Mouse (Mus musculus): Measurements from ENCODE around the gene Rps3. TPM values are rescaled to one million over a fixed set of nuclear protein-coding genes. Genes with fewer than 3 reads are reported as not detected.

Rps3 gene
- polyA plus RNA-seq, 1 experiment from 2014 or later: 472 TPM

DNA sequence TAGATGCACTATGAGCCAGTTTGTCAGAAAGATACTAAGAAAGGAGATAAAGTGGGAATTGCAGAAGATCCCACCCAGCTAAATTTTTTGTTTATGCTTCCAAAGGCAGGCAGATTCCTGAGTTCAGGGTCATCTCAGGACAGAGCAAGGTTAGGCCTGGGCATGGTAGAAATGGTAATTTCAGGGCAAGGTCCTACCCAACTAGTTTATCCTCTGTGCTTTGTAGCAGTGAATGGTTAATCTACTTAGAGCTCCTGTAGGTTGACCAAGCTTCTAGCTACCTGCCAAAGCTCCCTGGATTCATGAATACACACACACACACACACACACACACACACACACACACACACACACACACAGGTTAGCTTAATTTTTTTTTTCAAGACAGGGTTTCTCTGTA is 21.0 kb upstream of the Rps3 start:
- no peak overlapping the region for H3K9ac ChIP-seq (replicated peaks)
- no peak for TF ChIP-seq CTCF (IDR thresholded peaks at IDR 0.05; ENCODE audit: low read depth)
- TF ChIP-seq EP300 (IDR thresholded peaks at IDR 0.05; ENCODE audit: low read depth): no peak
- H3K9me3 ChIP-seq (ENCODE audit: low read length): no peaks in the 10 kb centered on the region
- no peaks in the 10 kb centered on the region for H3K27me3 ChIP-seq (ENCODE audit: insufficient read depth, low read length)
- H3K27ac ChIP-seq (ENCODE audit: low read depth): no peak overlapping the region
- ATAC-seq (no peak), DNase-seq (no peak)
- H3K4me2 ChIP-seq (ENCODE audit: low read depth, low read length): no peak overlapping the region
- H3K4me3 ChIP-seq (ENCODE audit: low read depth, low read length): no peak overlapping the region
- H3K36me3 ChIP-seq (replicated peaks; ENCODE audit: insufficient read depth, low read length): no peaks in the 10 kb centered on the region
- H3K4me1 ChIP-seq (ENCODE audit: insufficient read depth): peaks cover 3% of the 10 kb centered on the region; the same call in 1 of the 2 replicates

GRCm38 (mm10) chr7:99501148-99501547 is 17.6 kb upstream of the Rps3 start:
- H3K9ac ChIP-seq (replicated peaks): no peak overlapping the region
- 47% methylated on average over 1 of the region's 1 CpGs for WGBS (ENCODE audit: insufficient replicate concordance)
- ATAC-seq (peak; percentile 49; the same call in 1 of the 2 replicates), DNase-seq (no peak)
- H3K27me3 ChIP-seq (ENCODE audit: insufficient read depth, low read length): no peaks in the 10 kb centered on the region
- H3K4me1 ChIP-seq (ENCODE audit: insufficient read depth): peaks cover 3% of the 10 kb centered on the region; the same call in 1 of the 2 replicates
- no peaks in the 10 kb centered on the region for H3K9me3 ChIP-seq (ENCODE audit: low read length)
- TF ChIP-seq EP300 (IDR thresholded peaks at IDR 0.05; ENCODE audit: low read depth) (no peak), CTCF (IDR thresholded peaks at IDR 0.05; ENCODE audit: low read depth) (no peak)
- H3K4me3 ChIP-seq (ENCODE audit: low read depth, low read length): no peak overlapping the region
- H3K27ac ChIP-seq (ENCODE audit: low read depth): no peak overlapping the region
- no peaks in the 10 kb centered on the region for H3K36me3 ChIP-seq (replicated peaks; ENCODE audit: insufficient read depth, low read length)
- H3K4me2 ChIP-seq (ENCODE audit: low read depth, low read length): peak overlapping the region; percentile 18; the same call in 1 of the 2 replicates

GRCm38 (mm10) chr7:99500655-99501054 is 17.1 kb upstream of the Rps3 start:
- peak overlapping the region; percentile 57; the same call in 1 of the 2 replicates for H3K27ac ChIP-seq (ENCODE audit: low read depth)
- peaks cover 3% of the 10 kb centered on the region; the same call in 1 of the 2 replicates for H3K4me1 ChIP-seq (ENCODE audit: insufficient read depth)
- 41% methylated on average over 5 of the region's 5 CpGs for WGBS (ENCODE audit: insufficient replicate concordance)
- no peaks in the 10 kb centered on the region for H3K27me3 ChIP-seq (ENCODE audit: insufficient read depth, low read length)
- DNase-seq (no peak), ATAC-seq (peak; percentile 66)
- TF ChIP-seq EP300 (IDR thresholded peaks at IDR 0.05; ENCODE audit: low read depth): no peak
- no peak for TF ChIP-seq CTCF (IDR thresholded peaks at IDR 0.05; ENCODE audit: low read depth)
- 0 out of 2 replicates have a peak overlapping the region, but pooled peaks have one; percentile 4 for H3K4me2 ChIP-seq (ENCODE audit: low read depth, low read length)
- H3K9me3 ChIP-seq (ENCODE audit: low read length): no peaks in the 10 kb centered on the region
- H3K9ac ChIP-seq (replicated peaks): no peak overlapping the region; the same call in 1 of the 2 replicates
- H3K4me3 ChIP-seq (ENCODE audit: low read depth, low read length): no peak overlapping the region
- no peaks in the 10 kb centered on the region for H3K36me3 ChIP-seq (replicated peaks; ENCODE audit: insufficient read depth, low read length)

DNA sequence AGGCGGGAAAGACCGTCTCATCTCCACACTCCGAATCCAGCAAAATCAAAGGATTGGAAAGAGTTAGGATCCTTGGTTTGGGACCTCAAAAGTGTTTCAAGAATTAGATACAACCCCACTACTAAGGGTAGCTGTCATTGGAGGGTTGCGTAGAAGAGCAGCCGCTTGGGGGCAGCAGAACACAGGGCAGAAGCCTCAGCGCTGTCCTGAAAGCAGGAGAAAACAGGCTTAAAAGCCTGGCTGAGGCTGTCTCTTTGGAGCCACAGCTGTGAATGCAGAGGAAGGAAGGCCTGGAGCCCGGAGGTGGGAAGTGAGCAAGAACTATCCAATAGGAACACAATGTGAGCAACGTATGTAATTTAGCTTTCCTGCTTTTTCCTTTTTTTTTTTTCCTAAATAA is 16.7 kb upstream of the Rps3 start:
- no peaks in the 10 kb centered on the region for H3K36me3 ChIP-seq (replicated peaks; ENCODE audit: insufficient read depth, low read length)
- no peaks in the 10 kb centered on the region for H3K9me3 ChIP-seq (ENCODE audit: low read length)
- no peak overlapping the region for H3K9ac ChIP-seq (replicated peaks)
- peak overlapping the region; percentile 57; the same call in 1 of the 2 replicates for H3K27ac ChIP-seq (ENCODE audit: low read depth)
- 1% methylated on average over 8 of the region's 8 CpGs for WGBS (ENCODE audit: insufficient replicate concordance)
- no peaks in the 10 kb centered on the region for H3K27me3 ChIP-seq (ENCODE audit: insufficient read depth, low read length)
- peak; percentile 89 for DNase-seq
- TF ChIP-seq CTCF (IDR thresholded peaks at IDR 0.05; ENCODE audit: low read depth) (peak; percentile 99), EP300 (IDR thresholded peaks at IDR 0.05; ENCODE audit: low read depth) (no peak)
- peak; percentile 88 for ATAC-seq
- no peak overlapping the region for H3K4me3 ChIP-seq (ENCODE audit: low read depth, low read length)
- peaks cover 3% of the 10 kb centered on the region; the same call in 1 of the 2 replicates for H3K4me1 ChIP-seq (ENCODE audit: insufficient read depth)
- H3K4me2 ChIP-seq (ENCODE audit: low read depth, low read length): no peak overlapping the region

DNA sequence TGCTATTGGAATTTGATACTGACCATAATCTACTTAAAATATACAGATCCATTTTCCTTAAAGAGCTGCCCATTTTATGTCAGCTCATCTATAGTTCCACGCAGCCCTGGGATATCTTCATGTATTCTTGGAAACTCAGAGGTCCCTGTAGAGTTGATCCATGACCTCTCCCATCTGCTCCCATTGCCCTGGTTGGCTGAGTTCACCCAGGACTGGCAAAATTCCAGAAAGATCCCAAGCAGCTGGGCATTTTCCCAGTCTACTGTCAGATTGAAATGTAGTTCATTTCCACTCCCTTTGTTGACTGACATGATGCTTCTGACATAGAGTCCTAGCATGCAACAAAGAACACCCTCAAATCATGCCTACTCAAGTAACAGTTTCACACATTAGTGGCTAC is 15.6 kb upstream of the Rps3 start:
- no peaks in the 10 kb centered on the region for H3K27me3 ChIP-seq (ENCODE audit: insufficient read depth, low read length)
- ATAC-seq (no peak), DNase-seq (no peak)
- no peak overlapping the region for H3K4me2 ChIP-seq (ENCODE audit: low read depth, low read length)
- H3K4me1 ChIP-seq (ENCODE audit: insufficient read depth): peaks cover 3% of the 10 kb centered on the region; the same call in 1 of the 2 replicates
- no peaks in the 10 kb centered on the region for H3K36me3 ChIP-seq (replicated peaks; ENCODE audit: insufficient read depth, low read length)
- 68% methylated on average over 1 of the region's 1 CpGs for WGBS (ENCODE audit: insufficient replicate concordance)
- H3K4me3 ChIP-seq (ENCODE audit: low read depth, low read length): no peak overlapping the region
- no peak overlapping the region for H3K9ac ChIP-seq (replicated peaks)
- H3K9me3 ChIP-seq (ENCODE audit: low read length): no peaks in the 10 kb centered on the region
- no peak for TF ChIP-seq CTCF (IDR thresholded peaks at IDR 0.05; ENCODE audit: low read depth)
- no peak for TF ChIP-seq EP300 (IDR thresholded peaks at IDR 0.05; ENCODE audit: low read depth)
- no peak overlapping the region for H3K27ac ChIP-seq (ENCODE audit: low read depth)

- no peak overlapping the region for H3K9ac ChIP-seq (replicated peaks)
- H3K27me3 ChIP-seq (ENCODE audit: insufficient read depth, low read length): no peaks in the 10 kb centered on the region
- no peaks in the 10 kb centered on the region for H3K36me3 ChIP-seq (replicated peaks; ENCODE audit: insufficient read depth, low read length)
- TF ChIP-seq CTCF (IDR thresholded peaks at IDR 0.05; ENCODE audit: low read depth) (no peak), EP300 (IDR thresholded peaks at IDR 0.05; ENCODE audit: low read depth) (no peak)
- ATAC-seq: no peak
- H3K9me3 ChIP-seq (ENCODE audit: low read length): no peaks in the 10 kb centered on the region
- no peak overlapping the region for H3K4me3 ChIP-seq (ENCODE audit: low read depth, low read length)
- H3K4me2 ChIP-seq (ENCODE audit: low read depth, low read length): no peak overlapping the region
- no peak for DNase-seq
- H3K4me1 ChIP-seq (ENCODE audit: insufficient read depth): no peaks in the 10 kb centered on the region
- WGBS (ENCODE audit: insufficient replicate concordance): 75% methylated on average over 5 of the region's 5 CpGs
- H3K27ac ChIP-seq (ENCODE audit: low read depth): no peak overlapping the region
These were observed 6.2 kb upstream of the Rps3 start for GRCm38 (mm10) chr7:99489708-99490107.

GRCm38 (mm10) chr7:99484679-99485078 is 1.1 kb upstream of the Rps3 start:
- whole genome bisulfite sequencing (ENCODE audit: insufficient replicate concordance): 79% methylated on average over 1 of the region's 1 CpGs
- DNase-seq (no peak), ATAC-seq (no peak)
- no peaks in the 10 kb centered on the region for H3K27me3 ChIP-seq (ENCODE audit: insufficient read depth, low read length)
- H3K4me1 ChIP-seq (ENCODE audit: insufficient read depth): peaks cover 30% of the 10 kb centered on the region
- no peak overlapping the region for H3K4me3 ChIP-seq (ENCODE audit: low read depth, low read length)
- TF ChIP-seq CTCF (IDR thresholded peaks at IDR 0.05; ENCODE audit: low read depth) (no peak), EP300 (IDR thresholded peaks at IDR 0.05; ENCODE audit: low read depth) (peak; percentile 58)
- no peak overlapping the region for H3K4me2 ChIP-seq (ENCODE audit: low read depth, low read length)
- peaks cover 26% of the 10 kb centered on the region for H3K36me3 ChIP-seq (replicated peaks; ENCODE audit: insufficient read depth, low read length)
- H3K27ac ChIP-seq (ENCODE audit: low read depth): no peak overlapping the region
- H3K9me3 ChIP-seq (ENCODE audit: low read length): no peaks in the 10 kb centered on the region
- no peak overlapping the region for H3K9ac ChIP-seq (replicated peaks)
